Mouse (Mus musculus) kidney, postnatal 0 days (tissue): ENCODE measurements at regions not wholly inside any gene's neighbourhood (a gene's known extent, or its start where the extent isn't known, plus 50 kb on each side); places are given as distances from the start of the nearest gene placed in this dataset.

Source experiments
- ATAC-seq: fragments of 200-750 bp; cut with Nextera tagmentation; replicated peaks from 2 replicates; pipeline ENCODE4 v1.8.0; 2017; ENCODE audit warnings: low read depth, moderate number of reproducible peaks, moderate TSS enrichment, moderate library complexity; ENCODE audit not compliant: low FRiP score
- DNase-seq: peaks from one replicate; pipeline ENCODE4 v3.0.0-alpha.2; 2016; ENCODE audit warnings: low spot score
- H3K27ac ChIP-seq: fragments of 300-500 bp; sonication (generic); 2 replicates; pipeline ENCODE4 v1.5.1; 2014; ENCODE audit warnings: mild to moderate bottlenecking
- H3K27me3 ChIP-seq: fragments of 300-500 bp; sonication (generic); 2 replicates; pipeline ENCODE4 v1.6.1; 2014; ENCODE audit warnings: low read length, mixed read lengths; ENCODE audit not compliant: insufficient read depth
- H3K36me3 ChIP-seq: fragments of 300-500 bp; sonication (generic); 2 replicates; pipeline ENCODE4 v1.6.1; 2014; ENCODE audit warnings: low read length, mixed read lengths; ENCODE audit not compliant: insufficient read depth
- H3K4me1 ChIP-seq: fragments of 300-500 bp; sonication (generic); replicated peaks from 2 replicates; pipeline ENCODE4 v1.6.1; 2014; ENCODE audit warnings: antibody characterized with exemption, low read length, mixed read lengths; ENCODE audit not compliant: insufficient read depth
- H3K4me2 ChIP-seq: fragments of 300-500 bp; sonication (generic); 2 replicates; pipeline ENCODE4 v1.6.1; 2014; ENCODE audit warnings: mild to moderate bottlenecking, low read length, moderate library complexity, mixed read lengths
- H3K4me3 ChIP-seq: fragments of 300-500 bp; sonication (generic); replicated peaks from 2 replicates; pipeline ENCODE4 v1.5.1; 2014; ENCODE audit warnings: low read depth, low read length
- H3K9ac ChIP-seq: fragments of 300-500 bp; sonication (generic); 2 replicates; pipeline ENCODE4 v1.6.1; 2014; ENCODE audit warnings: low read depth, low read length
- H3K9me3 ChIP-seq: fragments of 300-500 bp; sonication (generic); replicated peaks from 2 replicates; pipeline ENCODE4 v1.6.1; 2016; ENCODE audit warnings: low read length, inconsistent platforms, mixed read lengths
- CTCF ChIP-seq: IDR thresholded peaks from 2 replicates; pipeline ENCODE4 v1.5.1; 2016; ENCODE audit warnings: antibody characterized with exemption, low read depth, mild to moderate bottlenecking, moderate library complexity
- WGBS: fragments of 180-500 bp; shearing (Covaris S2); extraction: QIAGEN DNeasy Blood & Tissue Kit; methylation state at CpG from one replicate; pipeline ENCODE4 v1.1.7; 2014; 5-methylcytosine and 5-hydroxymethylcytosine counted together

DNA sequence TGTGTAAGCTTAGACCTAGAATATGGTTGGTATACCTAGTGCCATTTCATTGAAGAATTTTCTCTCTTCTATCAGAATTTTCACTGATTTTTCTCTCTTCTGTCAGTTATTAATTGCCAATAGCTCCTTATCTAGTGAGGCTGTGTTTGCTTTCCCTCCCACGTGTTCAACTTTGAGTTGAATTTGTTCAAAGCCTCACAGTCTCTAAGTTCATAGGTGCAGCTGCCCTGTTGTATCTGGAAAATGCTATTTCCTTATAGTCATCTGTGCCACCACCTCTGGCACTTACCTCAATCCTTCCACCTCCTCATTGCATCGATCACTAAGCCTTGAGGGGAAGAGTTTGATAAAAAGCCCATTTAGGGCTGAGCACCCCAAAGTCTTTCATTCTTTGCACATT, 124.0 kb downstream of the Chst2 start:
- Histone ChIP-seq H3K36me3 (no peaks in the 10 kb centered on the region), H3K4me3 (no peak overlapping the region), H3K27ac (no peak overlapping the region), H3K9me3 (no peaks in the 10 kb centered on the region), H3K4me2 (no peak overlapping the region), H3K9ac (no peak overlapping the region), H3K4me1 (0 out of 2 replicates have a peak, but pooled peaks cover 4% of the 10 kb centered on the region), H3K27me3 (no peaks in the 10 kb centered on the region)
- no peak for ATAC-seq
- no peak for TF ChIP-seq CTCF
- no peak for DNase-seq
- 81% methylated on average over 2 of the region's 2 CpGs for WGBS
